Mouse (Mus musculus) bone marrow, adult 2 months (tissue): ENCODE data around the gene Asns. TPM values are rescaled to one million over a fixed set of nuclear protein-coding genes. Genes with fewer than 3 reads are reported as not detected.
A peak's percentile ranks its signal among the peaks of the same experiment; 100 is the strongest.

Source experiments
- H3K27ac ChIP-seq: fragments of 200-500 bp; 2 replicates; pipeline ENCODE4 v1.5.1; 2012; ENCODE audit warnings: low read depth, mild to moderate bottlenecking, control low read depth, inconsistent platforms, low read length; ENCODE audit not compliant: control insufficient read depth, poor library complexity, insufficient read depth
- H3K4me1 ChIP-seq: fragments of 200-500 bp; 2 replicates; pipeline ENCODE4 v1.6.1; 2011; ENCODE audit warnings: low read length; ENCODE audit not compliant: control insufficient read depth, insufficient read depth
- H3K4me3 ChIP-seq: fragments of 200-500 bp; replicated peaks from 2 replicates; pipeline ENCODE3; 2011; ENCODE audit warnings: mild to moderate bottlenecking, low read depth, low read length, control low read depth; ENCODE audit not compliant: control insufficient read depth
- CTCF ChIP-seq: fragments of 200-500 bp; IDR thresholded peaks from 2 replicates; pipeline ENCODE4 v1.5.1; 2011; ENCODE audit warnings: low read length, control low read depth; ENCODE audit not compliant: control insufficient read depth, insufficient read depth
- POLR2A ChIP-seq: fragments of 200-500 bp; IDR thresholded peaks from 2 replicates; pipeline ENCODE4 v1.6.1; 2011; ENCODE audit warnings: low read depth, mild to moderate bottlenecking, control low read depth, low read length, borderline replicate concordance; ENCODE audit not compliant: control insufficient read depth
- WGBS: fragments of 180-500 bp; shearing (Covaris S2); methylation state at CpG from one replicate; pipeline ENCODE4 v1.1.7; 2018; 5-methylcytosine and 5-hydroxymethylcytosine counted together
- polyA plus RNA-seq: library from polyadenylated mRNA; stranded (reverse); fragments of >200 nt; gene quantifications from 2 replicates; pipeline ENCODE4 v1.2.4, GENCODE M21; 2011; ENCODE audit warnings: low replicate concordance; ENCODE audit not compliant: missing spikeins, insufficient read depth, insufficient read length

The Asns gene
- polyA plus RNA-seq = 45.0 and 83.5 TPM in 2 replicates

DNA sequence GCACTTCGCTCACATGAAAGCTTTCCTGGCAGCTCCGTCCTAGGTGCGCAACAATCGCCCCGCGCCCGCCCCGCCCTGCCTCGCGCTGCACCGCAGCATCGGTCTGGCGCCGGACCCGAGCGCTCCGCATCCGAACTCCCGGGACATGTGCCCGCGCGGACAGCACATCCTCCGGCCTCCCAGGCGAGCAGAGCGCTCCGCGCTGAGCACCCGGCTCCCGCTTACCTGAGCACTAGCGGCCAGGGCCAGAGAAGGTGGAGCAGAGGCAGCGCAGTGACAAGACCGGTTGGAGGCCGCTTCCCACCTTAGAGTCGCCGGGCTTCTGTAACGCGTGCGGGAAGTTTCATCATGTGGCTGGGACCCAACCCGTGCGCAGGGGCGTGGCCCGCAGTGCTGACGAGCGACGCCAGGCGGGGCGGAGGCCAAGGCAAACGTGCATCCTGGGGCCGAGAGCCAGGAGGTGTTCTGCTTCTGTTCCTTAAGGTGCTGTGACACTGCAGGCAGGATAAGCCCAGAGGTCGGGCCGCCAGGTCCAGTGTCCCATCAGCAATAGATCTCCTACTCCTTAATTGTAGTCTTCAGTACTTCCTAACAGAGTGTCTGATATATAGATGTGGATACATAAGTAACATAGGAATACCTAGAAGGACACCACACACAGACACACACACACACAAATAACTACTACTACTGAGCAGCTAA lies at the start of gene Asns:
TSS of gene Asns (minus strand) at position 371 of the 702 bp plus-strand sequence.
- TF ChIP-seq POLR2A (peak; percentile 60; the same call in 1 of the 2 replicates), CTCF (no peak)
- H3K4me3 ChIP-seq = peak within 1 kb of the TSS; percentile 75
- H3K27ac ChIP-seq = peak within 1 kb of the TSS; percentile 60
- H3K4me1 ChIP-seq = peaks cover 4% of the 10 kb centered on the region; the same call in 1 of the 2 replicates
- WGBS = under 1% methylated on average over 51 of the region's 51 CpGs

DNA sequence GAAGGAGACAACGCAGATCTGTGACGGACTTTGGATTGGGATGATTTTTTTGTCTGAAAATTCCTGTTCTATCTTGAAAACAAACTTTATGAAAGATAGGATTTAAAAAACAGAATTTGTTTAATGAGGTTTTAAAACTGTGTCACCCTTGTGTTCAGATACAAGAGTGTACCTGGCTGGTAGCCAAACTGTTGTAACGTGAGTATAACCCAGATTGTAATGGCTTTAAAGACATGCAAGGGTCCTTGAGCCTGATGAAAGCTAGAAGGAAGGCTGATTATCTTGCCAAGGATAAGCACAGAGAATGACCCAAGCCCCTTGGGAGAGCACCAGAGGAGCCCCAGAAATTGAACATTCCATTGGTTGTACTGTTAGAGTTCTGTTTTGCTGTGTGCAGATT lies 48.7 kb upstream of the Asns start:
- 84% methylated on average over 3 of the region's 3 CpGs for WGBS
- TF ChIP-seq POLR2A = no peak
- no peak for TF ChIP-seq CTCF
- Histone ChIP-seq H3K4me1 (no peaks in the 10 kb centered on the region), H3K27ac (no peak overlapping the region), H3K4me3 (no peak overlapping the region)

DNA sequence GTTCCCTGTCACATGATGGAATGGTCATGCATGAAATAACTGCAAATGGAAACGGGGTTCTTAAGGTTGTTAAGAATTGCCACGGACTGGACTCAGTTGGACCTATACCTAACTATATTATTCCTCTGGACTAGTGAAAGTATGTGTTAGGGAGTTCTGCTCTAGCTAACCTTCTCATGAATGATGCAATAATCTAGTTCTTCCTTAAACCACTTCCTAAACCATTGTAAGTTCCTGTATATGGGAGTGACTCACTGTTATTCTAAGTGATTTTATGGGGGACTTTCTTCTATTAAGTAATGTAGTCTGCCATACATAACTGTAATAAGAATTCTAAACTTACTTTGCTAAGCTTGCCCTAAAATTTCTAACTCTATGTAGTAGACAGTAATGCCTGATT lies 44.8 kb upstream of the Asns start:
- WGBS = 79% methylated on average over 2 of the region's 2 CpGs
- TF ChIP-seq CTCF (no peak), POLR2A (no peak)
- Histone ChIP-seq H3K4me3 (no peak overlapping the region), H3K27ac (no peak overlapping the region), H3K4me1 (no peaks in the 10 kb centered on the region)

DNA sequence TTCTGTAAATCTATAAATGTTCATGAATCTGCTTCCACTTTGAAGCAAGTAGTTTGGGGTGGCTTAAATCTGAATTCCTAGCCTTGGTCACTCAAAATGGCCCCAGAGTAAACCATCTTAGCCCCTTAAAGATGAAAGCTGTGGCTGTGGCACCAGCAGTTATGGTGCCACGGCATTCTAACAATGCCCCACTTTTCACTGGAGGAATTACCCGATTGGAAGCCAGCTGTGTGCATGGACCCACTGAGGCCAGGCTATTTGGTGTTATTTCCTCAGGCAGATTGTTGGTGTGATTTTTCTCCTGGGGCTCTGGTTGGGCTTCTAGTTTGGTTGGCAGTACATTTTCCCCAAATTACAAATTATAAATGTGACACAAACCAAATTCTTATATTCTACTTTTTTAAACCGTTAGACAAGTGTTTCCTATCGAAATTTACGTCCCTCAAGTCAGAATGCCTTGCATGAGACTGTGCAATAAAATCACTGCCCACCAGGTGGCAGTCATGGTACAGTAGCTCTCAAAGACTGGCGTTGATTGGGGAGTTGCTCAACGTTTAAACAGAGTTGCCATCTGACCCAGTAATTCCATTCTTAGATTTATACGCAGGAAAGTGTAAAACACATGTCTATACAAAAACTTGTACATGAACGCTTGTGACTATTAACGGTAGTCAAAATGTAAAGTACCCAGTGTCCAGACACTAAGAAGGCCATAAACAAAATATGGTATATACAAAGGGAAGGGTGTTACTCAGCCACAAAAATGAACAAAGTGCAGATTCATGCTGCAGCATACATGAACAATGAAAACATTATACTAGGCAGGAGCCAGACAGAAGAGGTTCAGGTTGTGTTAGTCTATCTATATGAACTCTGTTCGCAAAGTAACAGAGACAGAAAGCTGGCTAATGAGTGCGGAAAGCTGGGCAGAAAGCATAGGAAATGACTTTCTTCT lies 40.0 kb upstream of the Asns start:
- Histone ChIP-seq H3K27ac (no peak overlapping the region), H3K4me1 (no peaks in the 10 kb centered on the region), H3K4me3 (no peak overlapping the region)
- TF ChIP-seq CTCF (peak; percentile 74), POLR2A (no peak)
- 27% methylated on average over 12 of the region's 12 CpGs for WGBS

DNA sequence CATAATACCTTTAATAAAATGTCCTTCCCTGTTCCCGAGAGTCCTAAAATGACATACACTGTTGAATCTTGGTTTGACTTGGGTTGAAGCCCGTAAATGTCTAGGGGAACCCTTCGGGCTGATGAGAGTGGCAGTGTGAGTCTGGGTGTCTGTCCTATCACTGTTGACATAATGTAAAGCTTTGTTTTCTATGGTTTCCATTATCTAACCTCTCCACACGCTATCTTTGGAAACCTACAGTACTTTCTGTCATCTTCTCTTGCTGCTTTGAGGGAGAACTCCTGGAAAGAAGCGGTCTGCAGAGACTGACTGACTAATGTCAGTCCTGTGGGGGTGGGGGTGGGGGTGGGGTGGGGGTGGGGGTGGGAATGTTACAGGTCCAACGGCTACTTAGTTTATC lies 39.0 kb upstream of the Asns start:
- TF ChIP-seq POLR2A (no peak), CTCF (no peak)
- 71% methylated on average over 6 of the region's 6 CpGs for WGBS
- Histone ChIP-seq H3K27ac (no peak overlapping the region), H3K4me3 (no peak overlapping the region), H3K4me1 (no peaks in the 10 kb centered on the region)

DNA sequence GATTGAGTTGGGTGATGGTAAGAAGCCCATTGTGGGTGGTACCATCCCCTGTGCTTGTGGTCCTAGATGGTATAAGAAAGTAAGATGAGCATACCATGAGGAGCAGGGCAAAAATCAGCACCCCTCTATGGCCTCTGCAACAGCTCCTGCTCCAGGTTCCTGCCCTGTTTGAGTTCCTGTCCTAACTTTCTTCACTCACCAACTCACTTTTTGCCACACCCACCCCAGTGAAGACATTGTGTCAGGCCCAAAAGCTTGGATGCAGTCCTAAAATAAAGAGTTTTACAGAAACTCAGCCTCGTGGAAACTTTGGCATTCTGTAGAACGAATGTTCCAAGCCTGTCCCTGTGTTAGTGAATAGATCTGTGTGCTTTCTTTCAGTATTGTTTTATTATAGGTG lies 36.1 kb upstream of the Asns start:
- TF ChIP-seq CTCF (no peak), POLR2A (no peak)
- Histone ChIP-seq H3K4me3 (no peak overlapping the region), H3K27ac (no peak overlapping the region), H3K4me1 (no peaks in the 10 kb centered on the region)
- 77% methylated on average over 2 of the region's 2 CpGs for WGBS

DNA sequence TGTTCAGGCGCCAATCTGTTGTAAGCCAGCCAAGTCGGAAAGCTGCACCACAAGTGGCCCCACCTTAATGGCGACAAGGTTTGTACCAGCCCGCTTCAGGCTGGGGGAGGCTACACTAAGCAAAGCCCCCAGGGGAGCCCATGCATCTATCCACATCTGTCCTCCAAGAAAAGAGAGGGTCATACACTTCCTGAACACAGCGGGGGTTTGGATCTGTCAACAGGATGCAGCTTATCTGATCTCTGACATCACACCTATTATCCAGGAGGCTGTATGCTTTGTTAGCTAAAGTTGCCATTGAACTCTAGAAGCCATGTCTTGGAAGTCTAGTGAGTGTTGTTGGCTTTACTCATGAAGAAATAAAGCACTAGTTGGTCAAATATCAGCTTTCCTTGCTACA lies 35.2 kb upstream of the Asns start:
- H3K27ac ChIP-seq = no peak overlapping the region
- TF ChIP-seq CTCF (no peak), POLR2A (no peak)
- H3K4me3 ChIP-seq = no peak overlapping the region
- 83% methylated on average over 5 of the region's 5 CpGs for WGBS
- no peaks in the 10 kb centered on the region for H3K4me1 ChIP-seq

DNA sequence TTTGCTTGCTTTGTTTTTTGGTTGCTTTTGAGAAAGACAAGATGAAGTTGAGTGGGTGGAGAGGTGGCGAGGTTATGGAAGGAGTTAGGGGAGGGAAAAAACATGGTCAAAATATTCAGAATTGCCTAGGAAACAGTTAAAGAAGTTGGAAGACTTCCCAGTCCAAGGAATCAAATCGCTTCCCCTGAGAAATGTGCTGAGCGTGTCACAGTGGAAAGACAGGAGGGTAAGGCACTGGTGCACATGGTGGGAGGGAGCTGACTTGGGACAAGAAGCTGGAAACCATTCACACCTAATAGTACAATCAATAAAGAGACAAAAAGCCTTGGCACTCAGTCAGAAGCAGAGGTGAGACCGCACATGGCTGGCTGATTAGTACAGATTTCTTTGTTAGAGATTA lies 23.2 kb upstream of the Asns start:
- H3K27ac ChIP-seq = no peak overlapping the region
- H3K4me3 ChIP-seq = no peak overlapping the region
- H3K4me1 ChIP-seq = no peaks in the 10 kb centered on the region
- 81% methylated on average over 4 of the region's 4 CpGs for WGBS
- TF ChIP-seq CTCF = no peak
